Mouse (Mus musculus) heart, embryonic 12.5 days (tissue): ENCODE data around the gene Ankef1. TPM values are rescaled to one million over a fixed set of nuclear protein-coding genes. Genes with fewer than 3 reads are reported as not detected.

Experiments used
- ATAC-seq: fragments of 200-750 bp; cut with Nextera tagmentation; 2 replicates; pipeline ENCODE4 v1.8.0; 2017; ENCODE audit warnings: moderate TSS enrichment, moderate library complexity; ENCODE audit not compliant: insufficient number of reproducible peaks, low FRiP score
- H3K27ac ChIP-seq: fragments of 300-500 bp; sonication (generic); 2 replicates; pipeline ENCODE4 v1.5.1; 2016; ENCODE audit warnings: mild to moderate bottlenecking, moderate library complexity; ENCODE audit not compliant: poor library complexity, severe bottlenecking
- H3K27me3 ChIP-seq: fragments of 300-500 bp; sonication (generic); replicated peaks from 2 replicates; pipeline ENCODE4 v1.6.1; 2016; ENCODE audit warnings: mild to moderate bottlenecking, moderate library complexity
- H3K36me3 ChIP-seq: fragments of 300-500 bp; sonication (generic); 2 replicates; pipeline ENCODE4 v1.6.1; 2016; ENCODE audit warnings: mild to moderate bottlenecking, moderate library complexity
- H3K4me1 ChIP-seq: fragments of 300-500 bp; sonication (generic); replicated peaks from 2 replicates; pipeline ENCODE4 v1.6.1; 2016; ENCODE audit warnings: mild to moderate bottlenecking
- H3K4me2 ChIP-seq: fragments of 300-500 bp; sonication (generic); 2 replicates; pipeline ENCODE4 v1.6.1; 2016; ENCODE audit warnings: mild to moderate bottlenecking, moderate library complexity
- H3K4me3 ChIP-seq: fragments of 300-500 bp; sonication (generic); 2 replicates; pipeline ENCODE4 v1.5.1; 2016; ENCODE audit warnings: mild to moderate bottlenecking
- H3K9ac ChIP-seq: fragments of 300-500 bp; sonication (generic); 2 replicates; pipeline ENCODE4 v1.6.1; 2016; ENCODE audit warnings: mild to moderate bottlenecking, moderate library complexity
- H3K9me3 ChIP-seq: fragments of 300-500 bp; sonication (generic); replicated peaks from 2 replicates; pipeline ENCODE4 v1.6.1; 2016; ENCODE audit warnings: mild to moderate bottlenecking, moderate library complexity
- WGBS: fragments of 180-500 bp; shearing (Covaris S2); methylation state at CpG from one replicate; pipeline ENCODE4 v1.1.7; 2016; 5-methylcytosine and 5-hydroxymethylcytosine counted together
- polyA plus RNA-seq: library from polyadenylated mRNA; unstranded; fragments of >200 nt; fragmentation: Nextera tagmentation; extraction: Ambion mirVana; gene quantifications from 2 replicates; pipeline ENCODE4 v1.2.1, GENCODE M21; 2016

The Ankef1 gene
- polyA plus RNA-seq, 1 experiment from 2014 or later, result not detected

DNA sequence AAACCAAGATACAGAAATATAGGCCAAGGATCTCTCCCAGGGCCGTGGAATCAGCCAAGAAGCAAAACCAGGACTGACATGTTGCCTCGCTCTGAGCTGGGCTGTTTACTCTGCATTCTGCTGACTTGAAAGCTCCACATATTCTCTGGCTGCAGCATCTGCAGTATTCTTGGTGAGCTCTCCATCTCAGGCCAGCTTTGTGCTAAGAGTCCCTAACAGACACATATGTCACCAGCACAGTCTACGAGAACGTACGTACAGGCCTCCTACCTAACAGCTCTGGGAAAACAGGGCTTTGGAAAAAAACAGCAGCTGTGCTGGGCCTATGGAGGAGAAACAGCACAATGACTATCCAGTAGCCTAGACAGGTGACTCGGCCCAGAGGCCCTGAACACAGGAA, 97.0 kb downstream of the Ankef1 start:
- Histone ChIP-seq H3K4me2 (no peak overlapping the region), H3K9me3 (no peaks in the 10 kb centered on the region), H3K4me3 (no peak overlapping the region), H3K27ac (no peak overlapping the region), H3K36me3 (no peaks in the 10 kb centered on the region), H3K9ac (no peak overlapping the region), H3K4me1 (no peaks in the 10 kb centered on the region), H3K27me3 (no peaks in the 10 kb centered on the region)
- no peak for ATAC-seq
- WGBS, result 79% methylated on average over 6 of the region's 6 CpGs

DNA sequence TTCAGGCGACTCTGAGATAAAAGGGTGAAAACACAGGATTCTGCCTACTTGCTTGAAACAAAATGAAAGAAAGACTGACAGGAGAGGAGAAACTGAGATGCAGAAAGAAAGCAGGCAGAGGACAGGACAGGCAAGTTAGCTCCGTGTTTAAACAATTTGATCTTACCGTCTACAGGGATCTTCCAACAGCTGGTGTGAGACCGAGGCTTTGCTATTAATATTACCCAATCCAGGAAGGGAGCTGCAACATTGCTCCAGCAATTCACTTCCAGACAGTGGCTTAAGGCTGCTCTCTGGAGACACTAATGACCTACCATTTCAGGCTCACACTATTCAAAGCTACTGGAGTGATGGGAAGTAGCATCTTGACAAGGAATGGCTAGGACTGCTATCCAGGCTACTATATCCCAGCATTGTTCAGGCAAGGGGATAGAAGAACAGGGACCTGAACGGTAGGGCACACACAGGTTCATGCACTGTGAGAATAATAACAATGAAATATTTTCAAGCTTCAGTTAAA, 99.0 kb downstream of the Ankef1 start:
- no peaks in the 10 kb centered on the region for H3K4me1 ChIP-seq

DNA sequence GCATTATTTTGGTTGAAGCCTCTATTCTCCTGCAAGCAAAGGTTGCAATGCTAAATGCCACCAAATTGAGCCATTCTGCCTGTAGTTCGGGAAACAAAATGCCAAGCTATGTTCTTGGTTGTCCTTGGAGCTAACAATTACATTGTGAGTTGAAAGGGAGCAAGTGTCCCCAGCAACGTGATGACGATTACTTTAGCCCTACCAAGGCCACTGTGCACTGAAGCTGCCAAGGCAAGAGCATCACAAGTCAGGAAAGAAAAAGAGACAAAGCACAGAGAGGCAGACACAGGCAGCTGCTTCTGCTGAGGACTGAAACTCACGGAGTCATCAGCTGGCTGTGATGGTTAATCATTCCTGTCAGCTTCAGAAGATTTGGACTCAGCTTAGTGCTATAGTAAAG, 99.5 kb downstream of the Ankef1 start:
- Histone ChIP-seq H3K4me1 (no peaks in the 10 kb centered on the region), H3K4me2 (no peak overlapping the region), H3K36me3 (no peaks in the 10 kb centered on the region), H3K27me3 (no peaks in the 10 kb centered on the region), H3K9me3 (no peaks in the 10 kb centered on the region), H3K4me3 (no peak overlapping the region), H3K27ac (no peak overlapping the region), H3K9ac (no peak overlapping the region)
- WGBS, result 74% methylated on average over 4 of the region's 4 CpGs
- no peak for ATAC-seq

More for the DNA sequence above, 99.0 kb downstream of the Ankef1 start:
- no peak overlapping the region for H3K4me3 ChIP-seq
- no peaks in the 10 kb centered on the region for H3K9me3 ChIP-seq
- no peak for ATAC-seq
- H3K27ac ChIP-seq, result no peak overlapping the region
- no peaks in the 10 kb centered on the region for H3K36me3 ChIP-seq
- WGBS, result 70% methylated on average over 5 of the region's 5 CpGs
- no peak overlapping the region for H3K9ac ChIP-seq
- no peak overlapping the region for H3K4me2 ChIP-seq
- H3K27me3 ChIP-seq, result no peaks in the 10 kb centered on the region

Other genes starting within 250 kb of the Ankef1 start
- 0.45 and 0.89 TPM in 2 replicates for gene Pak7, start 113.9 kb upstream of the Ankef1 start, polyA plus RNA-seq
- gene Snap25, start 211.5 kb downstream of the Ankef1 start, polyA plus RNA-seq, result 0.67 and 1.0 TPM in 2 replicates